Mouse (Mus musculus) thymus, postnatal 14 days (tissue): ENCODE results near the gene Mapk9.
A peak's percentile ranks its signal among the peaks of the same experiment; 100 is the strongest.
"Not testable (repeated sequence)": the region's sequence is repeated elsewhere in the genome, so short reads cannot be mapped to it uniquely, and the experiment has no call there.

ENCODE experiments used
- DNase-seq: peaks from one replicate; pipeline ENCODE4 v3.0.0; 2021

The Mapk9 gene

DNA sequence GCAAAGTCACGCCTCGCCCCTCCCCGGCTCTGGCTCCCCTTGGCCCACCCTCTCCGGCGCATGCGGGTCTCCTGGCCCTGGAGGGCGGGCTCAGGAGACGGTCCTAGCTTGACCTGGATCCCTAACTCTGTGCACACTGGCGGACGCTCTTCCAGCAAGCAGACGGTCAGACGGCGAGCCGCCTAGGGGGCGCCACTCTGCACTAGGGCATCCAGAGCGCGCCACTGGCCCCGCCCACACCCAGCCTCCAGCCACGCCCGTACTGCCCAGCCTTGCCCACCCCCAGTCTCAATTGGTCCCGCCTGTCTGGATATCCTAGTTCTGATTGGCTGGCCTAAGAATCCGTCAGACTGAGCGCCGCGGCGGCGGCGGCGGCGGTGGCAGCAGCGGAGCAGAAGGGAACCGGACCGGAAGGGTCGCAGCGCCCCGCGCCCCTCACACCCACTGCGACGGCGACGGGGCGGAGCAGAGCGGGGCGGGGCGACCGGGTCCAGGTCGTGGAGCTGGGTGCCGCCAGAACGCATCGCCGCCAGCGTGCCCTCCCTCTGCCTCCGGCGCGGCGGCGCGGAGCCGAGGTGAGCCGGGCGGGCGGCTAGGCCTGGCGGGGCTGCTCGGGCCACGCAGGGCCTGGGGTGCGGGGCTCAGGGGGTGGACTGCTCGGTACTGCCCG, at the start of gene Mapk9:
Gene Mapk9, plus strand, starts transcription at position 351 of the 670 bp plus-strand sequence.
- DNase-seq: peak; percentile 99

DNA sequence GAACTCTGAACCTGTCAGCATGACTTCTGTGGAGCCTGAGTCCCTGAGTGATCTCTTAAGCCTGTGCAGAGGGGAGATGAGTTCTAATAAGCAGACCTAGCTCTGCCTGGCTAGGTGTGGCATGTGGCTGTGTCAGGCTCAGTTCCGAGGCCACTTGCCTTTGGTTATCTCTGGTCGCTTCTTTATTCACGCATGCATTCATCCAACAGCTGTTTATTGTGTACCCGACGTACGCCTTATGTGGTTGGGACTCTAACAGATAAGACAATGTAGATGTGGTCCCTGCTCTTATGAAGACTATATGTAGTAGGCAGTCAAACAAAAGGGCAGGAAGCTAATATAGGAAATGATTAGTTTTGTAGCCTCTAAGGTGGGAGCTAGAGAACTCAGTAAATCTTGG, 47.6 kb upstream of the Mapk9 start:
- DNase-seq: no peak

DNA sequence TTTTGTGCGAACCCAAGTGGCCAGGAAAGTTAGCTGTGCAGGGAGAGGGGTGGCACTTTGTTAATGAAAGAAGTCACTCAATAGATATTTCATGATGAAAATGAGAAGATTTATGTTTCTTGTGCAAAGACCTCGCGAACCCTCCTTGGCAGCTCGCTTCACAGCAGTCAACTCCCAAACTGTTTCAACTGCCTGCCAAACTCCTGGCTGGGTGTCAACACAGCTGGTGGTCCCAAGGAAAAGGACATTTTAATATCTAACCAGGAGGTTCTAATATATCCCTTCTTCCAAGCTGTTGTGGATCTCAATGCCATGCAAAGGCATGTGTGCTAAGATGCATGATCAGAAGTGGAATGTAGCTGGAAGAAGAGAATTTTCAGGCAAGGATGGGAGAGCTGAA, 45.0 kb upstream of the Mapk9 start:
- DNase-seq: no peak

DNA sequence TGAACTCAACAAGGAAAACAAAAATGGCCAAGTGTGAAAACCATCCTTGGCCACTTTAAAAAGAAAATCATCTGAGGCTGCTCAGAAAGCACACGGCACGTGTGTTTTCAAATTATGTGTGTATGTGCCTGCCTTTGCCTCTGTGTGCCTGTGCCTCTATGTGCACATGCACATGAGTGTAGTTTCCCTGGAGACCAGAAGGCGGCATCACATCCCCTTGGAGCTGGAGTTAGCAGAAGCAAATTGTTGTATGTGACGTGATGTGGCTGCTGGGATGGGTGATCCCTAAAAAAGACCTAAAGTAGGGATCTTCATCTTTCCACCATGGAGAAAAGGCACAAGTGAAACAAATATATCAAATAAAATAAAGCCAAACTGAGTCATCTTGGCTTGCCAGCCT, 42.8 kb upstream of the Mapk9 start:
- DNase-seq: no peak

DNA sequence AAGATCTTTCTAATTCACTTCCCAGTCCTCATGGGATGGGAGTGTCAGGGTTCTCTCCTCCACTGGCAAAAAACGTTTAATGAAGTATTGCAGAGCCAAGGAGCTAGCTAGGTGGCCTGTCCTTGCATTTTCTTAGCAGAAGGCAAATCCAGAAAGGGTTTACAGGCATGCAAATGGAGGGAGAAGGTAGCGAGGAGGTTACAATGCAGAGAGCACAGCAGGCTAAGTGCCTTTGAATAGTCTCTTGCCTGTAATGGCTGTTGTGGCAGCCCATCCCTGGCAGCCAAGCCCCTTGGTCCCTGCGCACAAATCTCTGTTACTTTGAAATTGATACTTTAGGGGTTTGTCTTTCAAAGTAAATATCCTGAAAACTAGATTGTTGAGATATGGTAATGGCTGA, 40.3 kb upstream of the Mapk9 start:
- DNase-seq: no peak

DNA sequence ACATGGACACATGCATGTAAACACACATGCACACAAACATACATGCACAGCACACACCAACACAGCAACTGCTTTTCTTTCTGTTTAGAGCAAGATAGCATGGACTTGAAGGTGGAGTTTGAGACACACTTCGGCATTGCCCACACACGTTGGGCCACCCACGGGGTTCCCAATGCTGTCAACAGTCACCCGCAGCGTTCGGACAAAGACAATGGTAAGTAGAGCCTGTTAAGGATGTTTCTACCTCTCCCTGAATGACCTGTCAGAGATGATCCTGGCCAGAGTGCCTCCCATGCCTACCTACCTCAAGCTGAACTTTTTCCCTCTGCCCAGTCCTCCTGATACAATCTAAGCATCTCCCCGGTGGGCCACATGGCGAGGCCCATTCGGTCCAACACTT, 37.6 kb upstream of the Mapk9 start:
- DNase-seq: no peak

DNA sequence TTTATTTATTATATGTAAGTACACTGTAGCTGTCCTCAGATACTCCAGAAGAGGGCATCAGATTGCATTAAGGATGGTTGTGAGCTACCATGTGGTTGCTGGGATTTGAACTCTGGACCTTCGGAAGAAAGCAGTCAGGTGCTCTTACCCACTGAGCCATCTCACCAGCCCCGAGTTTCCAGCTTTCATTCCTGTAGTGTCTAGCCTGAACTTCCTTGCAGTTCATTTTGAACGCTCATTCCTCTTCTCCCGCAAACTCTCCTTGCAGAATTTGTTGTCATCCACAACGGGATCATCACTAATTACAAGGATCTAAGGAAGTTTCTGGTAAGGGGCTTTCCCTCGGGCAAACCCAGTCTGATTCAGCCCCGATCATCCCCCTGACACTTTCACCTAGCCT, 35.9 kb upstream of the Mapk9 start:
- DNase-seq: not testable (repeated sequence)

DNA sequence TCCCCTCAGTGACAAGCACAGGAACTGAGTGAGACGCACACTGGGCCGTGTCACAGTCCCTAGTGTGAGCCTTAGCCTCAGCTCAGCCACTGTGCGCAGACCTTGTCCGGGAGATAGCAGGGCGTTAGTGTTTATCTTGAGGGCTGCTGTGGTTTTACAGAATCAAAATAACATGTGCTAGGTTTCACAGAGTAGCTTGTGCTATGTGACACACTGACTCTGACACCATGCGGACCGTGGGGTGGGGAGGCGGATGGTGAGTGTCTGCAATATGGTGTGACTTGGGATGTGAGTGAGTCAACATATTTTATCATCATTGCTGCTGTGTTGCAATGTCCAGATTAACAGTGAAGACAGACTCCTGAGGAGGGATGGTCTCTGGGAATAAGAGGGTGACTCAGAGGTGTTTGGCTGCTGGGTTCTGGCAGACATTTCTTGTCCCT, 35.4 kb upstream of the Mapk9 start:
- DNase-seq: no peak

DNA sequence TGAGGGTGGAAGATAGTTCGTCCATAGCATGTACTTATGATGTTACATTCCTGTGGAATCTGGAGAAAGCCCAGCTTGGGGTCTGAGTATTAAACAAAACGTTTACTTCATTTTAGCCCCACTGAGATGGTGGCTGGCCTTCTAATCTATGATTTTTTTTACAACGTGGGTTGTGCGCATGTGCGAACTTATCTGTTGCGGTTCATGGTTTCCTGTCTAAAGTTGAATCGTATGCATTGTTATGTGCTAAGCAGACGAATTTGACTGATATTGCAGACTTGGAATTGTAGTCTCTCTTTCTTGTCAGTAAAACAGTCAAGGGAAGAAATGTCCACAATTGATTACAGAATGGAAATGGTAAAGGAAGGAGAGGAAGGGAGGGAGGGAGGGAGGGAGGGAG, 34.7 kb upstream of the Mapk9 start:
- DNase-seq: peak; percentile 45

DNA sequence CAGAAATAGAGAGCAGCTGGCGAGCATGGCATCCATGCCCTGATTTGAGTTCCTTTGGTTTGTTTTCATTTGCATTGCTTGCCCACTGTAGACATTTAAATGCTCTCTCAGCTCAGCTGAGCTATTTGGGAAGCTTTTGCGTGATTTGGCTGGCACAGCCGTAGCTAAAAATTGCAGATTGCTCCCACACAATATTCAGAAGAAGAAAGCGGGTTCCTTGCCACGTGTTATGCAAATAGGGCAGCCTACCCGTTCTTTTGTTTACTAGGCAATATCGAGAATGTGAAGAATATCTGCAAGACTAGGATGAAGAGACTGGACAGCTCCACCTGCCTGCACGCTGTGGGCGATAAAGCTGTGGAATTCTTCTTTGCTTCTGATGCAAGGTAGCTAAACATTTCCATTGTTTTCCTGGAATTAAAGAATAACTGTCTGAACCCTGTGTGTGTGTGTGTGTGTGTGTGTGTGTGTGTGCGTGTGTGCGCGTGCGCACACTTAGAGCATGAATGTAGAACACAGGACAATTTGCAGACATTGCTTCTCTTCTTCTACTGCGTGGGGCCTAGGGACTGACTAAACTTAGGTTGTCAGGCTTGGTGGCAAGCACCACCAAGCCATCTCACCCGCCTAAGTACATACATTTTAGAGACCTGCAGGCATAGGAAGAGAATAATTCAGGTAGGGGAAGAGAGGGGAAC, 27.5 kb upstream of the Mapk9 start:
- DNase-seq: no peak

DNA sequence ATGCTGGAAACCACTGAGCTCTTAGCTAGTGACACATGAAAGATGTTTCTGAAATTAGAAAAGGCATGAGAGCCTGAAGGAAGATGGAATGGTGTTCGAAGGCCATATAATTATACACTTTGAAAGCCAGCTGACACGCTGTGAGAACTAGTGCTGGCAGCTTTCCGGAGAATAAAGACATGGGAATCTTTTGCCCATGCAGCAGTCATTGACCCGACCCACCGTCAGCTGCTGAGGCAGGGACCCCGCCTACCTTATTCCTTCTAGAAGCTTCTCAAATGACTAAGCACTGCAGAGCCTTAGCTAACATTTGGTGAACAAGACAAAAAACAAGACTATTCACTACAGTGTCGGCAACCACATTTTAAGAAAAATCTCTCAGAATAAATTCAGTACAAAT, 26.9 kb upstream of the Mapk9 start:
- no peak for DNase-seq

DNA sequence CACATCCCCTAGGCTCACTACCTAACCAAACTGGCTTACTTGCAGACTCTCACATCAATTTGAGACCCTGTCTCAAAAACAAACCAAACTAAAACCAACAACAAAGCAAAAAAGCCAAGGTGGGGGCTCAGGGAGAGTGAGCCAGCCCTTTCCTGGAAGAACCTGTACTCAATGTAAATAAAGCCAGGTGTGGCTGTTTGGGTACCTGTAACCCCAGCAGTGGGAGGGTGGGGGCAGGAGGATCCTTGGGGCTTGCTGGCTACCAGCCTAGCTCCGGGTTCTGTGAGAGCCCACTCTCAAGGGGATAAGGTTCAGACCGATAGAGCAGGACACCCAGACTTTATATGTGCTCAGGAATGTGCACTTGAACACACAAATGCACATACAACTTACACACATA, 25.6 kb upstream of the Mapk9 start:
- no peak for DNase-seq

DNA sequence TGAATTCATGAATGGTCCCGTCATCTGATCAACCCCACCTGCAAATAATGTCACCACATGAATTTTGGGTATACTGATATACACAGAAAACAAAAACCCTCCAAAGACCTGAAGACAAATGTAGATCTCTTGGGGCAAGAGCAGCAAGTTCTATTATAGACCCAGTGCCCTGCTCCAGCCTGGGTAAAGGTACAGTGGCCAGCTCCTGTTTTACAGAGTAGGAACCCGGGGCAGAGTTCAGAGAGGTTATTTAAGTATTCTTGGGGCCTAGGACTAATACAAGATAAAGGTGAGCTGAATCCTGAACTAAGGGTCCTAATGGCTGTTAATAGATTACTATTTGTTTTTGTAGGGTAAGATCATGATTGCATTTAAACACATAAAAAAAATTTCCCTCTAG, 25.0 kb upstream of the Mapk9 start:
- no peak for DNase-seq

DNA sequence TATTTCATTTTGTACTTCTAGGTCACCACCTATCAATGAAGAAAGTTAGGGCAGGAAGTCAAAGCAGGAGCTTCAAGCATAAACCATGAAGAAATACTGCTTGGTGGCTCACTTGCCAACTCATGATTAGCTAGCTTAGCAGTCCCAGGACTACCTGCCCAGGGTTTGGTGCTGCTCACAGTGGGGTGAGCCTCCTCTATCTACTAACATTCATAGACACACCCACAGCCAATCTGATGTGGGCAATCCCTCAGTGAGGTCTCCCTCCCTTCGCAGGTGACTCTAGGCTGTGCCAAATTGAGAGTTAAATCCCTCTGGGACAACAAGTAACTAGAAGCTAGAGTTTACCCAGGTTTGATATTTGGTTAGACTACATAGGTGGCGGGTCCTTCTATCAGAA, 24.2 kb upstream of the Mapk9 start:
- DNase-seq: no peak

DNA sequence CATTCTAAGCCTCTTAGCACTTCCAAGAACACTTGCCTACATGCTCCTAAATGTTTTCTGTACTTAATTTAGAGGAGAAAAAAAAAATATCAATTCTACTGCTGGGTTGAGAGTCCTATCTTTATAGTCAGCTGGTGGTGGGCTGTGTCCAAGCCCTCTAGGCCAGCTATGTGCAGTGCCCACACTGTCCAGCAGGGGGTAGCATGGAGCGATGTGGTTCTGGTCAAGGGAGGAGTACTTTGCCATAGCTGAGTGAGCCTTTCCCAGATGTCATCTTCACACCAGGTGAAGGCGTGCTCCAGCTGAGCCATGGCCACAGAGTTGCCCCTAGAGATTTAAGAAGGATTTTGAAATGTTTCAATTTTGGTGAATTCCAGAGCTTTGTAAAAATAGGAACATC, 21.7 kb upstream of the Mapk9 start:
- DNase-seq: peak; percentile 87

DNA sequence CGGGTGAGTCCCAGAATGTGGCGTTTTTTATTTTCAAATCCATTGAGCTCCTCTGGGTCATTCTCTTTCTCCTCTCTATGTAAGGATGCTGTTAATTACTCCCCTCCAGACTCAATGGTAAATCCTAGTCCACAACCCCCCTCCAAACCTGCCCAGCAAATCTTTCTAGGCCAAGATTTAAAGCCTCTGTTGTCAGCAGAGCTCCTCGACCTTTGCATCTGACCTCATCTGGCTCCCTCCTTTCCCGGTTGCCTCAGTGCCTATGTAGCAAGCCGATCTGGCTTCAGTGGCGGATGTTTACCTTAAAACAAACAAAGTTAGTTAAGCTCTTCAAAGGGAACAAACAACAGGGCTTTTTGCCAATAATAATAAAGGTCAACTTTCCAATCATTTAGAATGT, 19.3 kb upstream of the Mapk9 start:
- no peak for DNase-seq

DNA sequence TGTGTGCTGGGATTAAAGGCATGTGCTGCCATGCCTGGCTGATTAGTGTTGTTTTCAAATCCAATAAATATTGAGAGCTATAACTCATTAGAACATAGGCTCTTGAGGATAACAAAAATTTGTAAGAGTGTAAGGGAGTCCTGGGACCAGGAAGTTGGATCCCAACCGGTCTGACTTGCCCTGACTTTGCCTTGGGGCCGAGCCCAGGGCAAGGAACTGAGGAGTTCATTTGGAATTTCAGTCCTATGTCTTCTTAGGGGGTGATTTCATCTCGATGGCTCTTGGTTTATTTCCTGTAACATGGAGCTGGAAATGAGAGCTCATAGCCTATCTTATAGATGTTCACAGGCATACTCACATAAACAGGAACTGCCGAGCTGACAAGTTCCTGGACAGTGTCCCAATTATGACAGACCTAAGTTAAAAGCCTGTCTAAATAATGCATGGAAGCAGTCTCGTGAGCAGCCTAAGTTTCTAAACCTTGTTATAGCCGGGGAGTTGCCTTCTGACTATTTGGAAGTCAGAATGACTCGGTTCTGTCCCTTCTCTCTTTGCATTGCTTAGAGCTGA, 17.3 kb upstream of the Mapk9 start:
- DNase-seq: no peak

DNA sequence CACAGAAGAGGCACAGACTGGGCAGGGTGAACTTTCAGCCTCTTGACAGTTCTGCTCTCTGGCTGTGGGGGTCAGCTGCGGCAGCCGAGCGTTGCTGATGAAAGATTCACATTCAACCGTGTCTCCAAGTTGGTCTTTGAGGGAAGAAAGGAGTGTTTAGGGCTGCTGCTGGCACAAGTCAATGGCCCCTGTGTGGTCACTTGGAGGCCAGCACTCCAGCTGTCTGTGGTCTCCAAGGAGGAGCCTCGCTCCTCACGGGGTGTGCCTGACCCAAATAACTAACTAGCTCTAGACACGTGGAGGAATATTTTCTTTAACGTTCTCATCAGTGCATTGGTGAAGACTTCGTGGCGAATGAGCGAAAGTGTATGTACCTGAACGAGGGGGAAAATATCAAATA, 14.6 kb upstream of the Mapk9 start:
- DNase-seq: no peak

DNA sequence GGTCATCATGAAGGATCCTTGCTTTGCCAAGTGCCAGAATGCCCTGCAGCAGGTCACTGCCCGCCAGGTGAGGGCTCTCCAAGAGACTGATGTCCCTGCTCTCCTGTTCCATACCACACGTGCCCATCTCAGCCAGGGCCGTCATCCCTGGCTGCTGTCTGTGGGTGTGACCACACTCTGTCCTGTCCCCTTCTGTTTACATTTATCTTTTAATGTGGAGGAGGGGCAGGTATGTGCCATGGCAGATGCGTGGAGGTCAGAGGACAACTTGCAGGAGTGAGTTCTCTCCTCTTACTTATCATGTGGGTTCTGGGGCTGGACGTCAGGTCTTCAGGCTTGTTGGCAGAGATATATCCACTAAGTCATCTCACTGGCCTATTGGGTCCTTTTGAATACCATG, 13.6 kb upstream of the Mapk9 start:
- DNase-seq: no peak

DNA sequence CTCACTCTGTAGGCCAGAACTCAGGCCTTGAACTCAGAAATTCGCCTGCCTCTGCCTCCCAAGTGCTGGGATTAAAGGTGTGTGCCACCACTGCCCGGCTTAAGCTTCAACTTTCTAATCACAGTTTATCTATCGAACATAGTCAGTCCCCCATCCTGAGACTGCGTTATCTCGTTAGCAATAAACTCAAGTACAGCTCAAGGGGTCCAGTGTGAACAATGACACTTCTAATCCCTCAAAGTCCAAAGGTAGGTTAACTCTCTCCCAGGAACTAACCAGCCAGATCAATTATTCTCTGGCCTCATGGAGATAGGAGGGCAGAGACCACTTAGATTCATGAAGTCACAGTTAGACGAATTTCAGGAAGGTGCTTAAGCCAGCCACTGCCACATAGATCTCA, 12.3 kb upstream of the Mapk9 start:
- DNase-seq: no peak

DNA sequence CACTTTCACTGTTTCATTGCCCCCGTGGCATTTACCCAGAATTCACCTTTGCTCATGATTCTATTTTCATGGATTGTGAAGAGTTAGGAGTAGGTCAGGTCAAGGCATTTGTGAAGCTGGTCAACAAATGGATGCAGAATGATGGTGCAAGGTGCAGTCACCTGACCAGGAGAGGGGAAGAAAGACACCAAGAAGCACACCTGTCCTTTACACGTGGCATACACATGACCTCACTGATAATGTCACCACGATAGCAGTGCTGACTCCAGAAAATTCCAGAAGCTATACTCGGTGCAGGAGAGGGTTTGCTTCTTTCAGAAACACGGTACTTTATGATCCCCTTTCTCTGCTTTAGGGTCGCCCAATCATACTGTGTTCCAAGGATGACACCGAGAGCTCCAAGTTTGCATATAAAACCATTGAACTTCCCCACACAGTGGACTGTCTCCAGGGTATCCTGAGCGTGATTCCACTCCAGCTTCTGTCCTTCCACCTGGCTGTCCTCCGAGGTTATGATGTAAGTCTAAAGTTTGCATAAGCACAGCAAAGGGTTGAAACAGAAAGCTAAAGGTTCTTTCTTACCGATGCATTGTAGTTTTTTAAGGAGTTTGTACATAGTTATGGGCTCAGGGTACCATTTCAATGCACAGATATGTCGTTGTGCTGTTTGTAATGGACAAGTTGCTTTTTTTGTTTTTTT, 11.1 kb upstream of the Mapk9 start:
- DNase-seq: no peak

DNA sequence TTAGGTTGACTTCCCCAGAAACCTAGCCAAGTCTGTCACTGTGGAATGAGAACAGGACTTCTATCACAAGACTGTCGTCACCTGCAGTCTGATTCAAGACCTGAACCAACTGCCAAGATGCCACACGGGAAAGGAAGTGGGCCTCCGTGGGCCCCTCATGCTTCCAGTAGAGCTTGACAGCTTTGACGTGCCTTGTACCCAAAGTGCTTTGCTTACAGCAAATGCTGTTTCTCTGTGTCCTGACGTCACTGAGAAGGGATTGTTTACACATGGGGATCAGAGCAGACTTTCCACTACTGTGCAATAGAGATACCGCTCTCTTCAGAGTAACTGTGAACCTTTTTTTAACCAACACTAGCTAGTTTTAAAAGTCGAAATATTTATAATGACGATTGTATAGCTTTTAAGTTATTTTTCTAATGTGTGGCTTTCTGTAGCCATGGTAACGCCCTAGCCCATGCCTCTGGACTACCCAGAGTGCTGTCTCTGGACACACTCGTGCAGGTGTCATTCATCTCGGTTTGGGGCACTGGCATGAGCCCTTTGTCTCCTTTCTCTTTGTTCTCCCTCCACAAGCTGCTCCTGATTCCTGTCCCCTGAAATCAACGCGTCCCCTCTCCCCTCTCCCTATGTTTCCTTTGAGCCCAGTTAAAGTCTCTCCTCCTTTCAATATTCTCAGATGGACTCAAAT, 8.7 kb upstream of the Mapk9 start:
- peak; percentile 77 for DNase-seq

DNA sequence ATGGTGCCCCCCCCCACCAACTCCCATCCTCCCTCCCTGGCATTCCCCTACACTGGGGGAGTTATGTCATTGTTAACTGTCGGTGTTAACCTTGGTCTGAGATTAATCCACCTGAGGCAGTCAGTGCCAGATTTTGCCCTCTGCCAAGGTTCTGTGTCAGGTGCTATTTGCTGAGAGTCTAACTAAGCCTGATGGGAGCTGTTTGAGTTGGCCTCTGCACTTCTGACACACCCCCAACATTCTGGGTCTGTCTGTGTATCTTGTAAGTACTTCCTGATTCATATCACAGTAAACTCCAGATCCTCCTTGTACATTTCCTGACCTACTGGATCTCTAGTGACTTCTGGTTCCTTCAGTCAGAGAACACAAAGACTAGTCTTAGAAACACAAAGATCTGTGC, 5.9 kb upstream of the Mapk9 start:
- DNase-seq: no peak
